Mouse (Mus musculus): ENCODE results near the gene Cys1.

DNA sequence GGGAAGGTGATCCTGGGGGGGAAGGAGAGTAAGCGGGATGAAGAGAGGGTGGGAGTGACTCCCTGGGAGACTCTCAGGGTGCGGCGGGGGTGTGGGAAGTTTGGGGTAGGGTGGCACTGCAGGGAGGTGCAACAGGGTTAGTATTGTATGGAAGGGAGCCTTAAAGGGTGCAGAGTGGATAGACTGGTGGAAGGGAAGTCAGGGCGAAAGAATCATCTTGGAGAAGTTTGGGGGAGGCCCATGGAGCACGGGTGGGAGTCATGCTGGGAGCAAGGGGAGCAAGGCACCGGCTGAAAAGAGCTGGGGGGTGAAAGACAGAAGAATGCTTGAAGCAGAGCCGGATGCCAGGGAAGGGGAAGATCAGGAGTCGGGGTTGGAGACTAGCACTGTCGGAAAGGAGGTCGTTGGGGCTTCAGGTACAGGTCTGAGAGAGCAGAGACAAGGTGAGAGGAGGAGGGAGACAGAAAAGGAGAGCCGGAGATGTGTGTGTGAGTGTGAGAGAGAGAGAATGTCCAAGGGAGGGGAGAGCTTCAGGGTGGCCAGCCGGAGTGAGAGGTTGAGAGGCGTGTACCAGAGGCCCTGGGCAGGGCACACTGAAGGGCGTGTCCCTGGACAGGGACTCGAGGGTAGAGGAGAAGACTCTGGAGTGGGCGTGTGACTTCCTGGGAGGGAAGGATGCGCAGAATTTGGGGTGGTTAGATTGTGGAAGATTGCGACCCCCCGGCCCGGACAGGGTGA is at the start of gene Cys1:
- TF ChIP-seq POLR2A (IDR thresholded peaks at IDR 0.05; ENCODE audit: borderline replicate concordance, insufficient read depth, low read length) (no peak), CTCF (IDR thresholded peaks at IDR 0.05; ENCODE audit: borderline replicate concordance, insufficient read depth, low read depth, low read length) (no peak)
